Mouse (Mus musculus) MEL (cell line): ENCODE measurements around the gene Hook2. TPM values are rescaled to one million over a fixed set of nuclear protein-coding genes. Genes with fewer than 3 reads are reported as not detected.
A peak's percentile ranks its signal among the peaks of the same experiment; 100 is the strongest.

Experiments used
- DNase-seq: peaks from one replicate; pipeline ENCODE4 v3.0.0; 2011; ENCODE audit warnings: low read depth, low spot score
- H3K27ac ChIP-seq: 2 replicates; pipeline ENCODE4 v1.5.1; 2012; ENCODE audit warnings: low read depth, mild to moderate bottlenecking, control low read depth, low read length, moderate library complexity; ENCODE audit not compliant: control insufficient read depth
- H3K27me3 ChIP-seq, 2 experiments: fragments of 150-350 bp in 1 of 2; sonication (generic) in 1 of 2; 2 replicates each; pipeline ENCODE4 v1.6.1; 2012; ENCODE audit warnings: low read length in 2 of 2, mild to moderate bottlenecking in 2 of 2, improper control_type of control experiment in 1 of 2, moderate library complexity in 1 of 2; ENCODE audit not compliant: insufficient read depth in 2 of 2, control insufficient read depth in 1 of 2
- H3K36me3 ChIP-seq, 2 experiments: 2 replicates each; pipeline ENCODE4 v1.6.1; 2012 to 2014; ENCODE audit warnings: low read length in 2 of 2, improper control_type of control experiment in 1 of 2, inconsistent platforms in 1 of 2, mild to moderate bottlenecking in 1 of 2; ENCODE audit not compliant: insufficient read depth in 2 of 2, control insufficient read depth in 1 of 2
- H3K4me1 ChIP-seq, 2 experiments: fragments of 150-350 bp in 1 of 2; sonication (generic) in 1 of 2; 2 replicates each; pipeline ENCODE4 v1.6.1; 2012; ENCODE audit warnings: low read length in 2 of 2, improper control_type of control experiment in 1 of 2, mild to moderate bottlenecking in 1 of 2; ENCODE audit not compliant: insufficient read depth in 2 of 2, control insufficient read depth in 1 of 2
- H3K4me3 ChIP-seq, 2 experiments: fragments of 150-350 bp in 1 of 2; sonication (generic) in 1 of 2; 2 replicates each; pipeline ENCODE4 v1.5.1; 2012; ENCODE audit warnings: low read depth in 2 of 2, low read length in 2 of 2, mild to moderate bottlenecking in 2 of 2, moderate library complexity in 2 of 2, control low read depth in 1 of 2, improper control_type of control experiment in 1 of 2; ENCODE audit not compliant: control insufficient read depth in 1 of 2, insufficient read depth in 1 of 2
- H3K79me2 ChIP-seq: 2 replicates; pipeline ENCODE4 v1.6.1; 2012; ENCODE audit warnings: mild to moderate bottlenecking, low read length, moderate library complexity; ENCODE audit not compliant: control insufficient read depth, poor library complexity, insufficient read depth
- H3K9ac ChIP-seq: 2 replicates; pipeline ENCODE4 v1.6.1; 2012; ENCODE audit warnings: low read depth, mild to moderate bottlenecking, control low read depth, low read length, moderate library complexity; ENCODE audit not compliant: control insufficient read depth, poor library complexity, severe bottlenecking
- H3K9me3 ChIP-seq: fragments of 150-350 bp; sonication (generic); replicated peaks from 2 replicates; pipeline ENCODE4 v1.6.1; 2012; ENCODE audit warnings: mild to moderate bottlenecking, low read length, improper control_type of control experiment, moderate library complexity; ENCODE audit not compliant: insufficient read depth
- CTCF ChIP-seq, 3 experiments: IDR thresholded peaks in 2 of 3; conservative IDR thresholded peaks in 1 of 3; 2 replicates each; pipeline ENCODE4 v1.5.1; 2011 to 2012; ENCODE audit warnings: low read length in 3 of 3, low read depth in 2 of 3, mild to moderate bottlenecking in 2 of 3, improper control_type of control experiment in 1 of 3, inconsistent platforms in 1 of 3, mixed read lengths in 1 of 3, moderate library complexity in 1 of 3; ENCODE audit not compliant: control insufficient read depth in 1 of 3, insufficient read depth in 1 of 3, poor library complexity in 1 of 3, severe bottlenecking in 1 of 3
- E2F4 ChIP-seq: IDR thresholded peaks from 2 replicates; pipeline ENCODE4 v1.6.1; 2011; ENCODE audit warnings: low read depth, low read length, improper control_type of control experiment, borderline replicate concordance
- ELF1 ChIP-seq: IDR thresholded peaks from 2 replicates; pipeline ENCODE4 v1.6.1; 2014; ENCODE audit warnings: low read depth, mild to moderate bottlenecking, inconsistent platforms, low read length, improper control_type of control experiment, moderate library complexity
- GABPA ChIP-seq: IDR thresholded peaks from 2 replicates; pipeline ENCODE4 v1.6.1; 2012; ENCODE audit warnings: low read depth, mild to moderate bottlenecking, inconsistent platforms, low read length, improper control_type of control experiment, moderate library complexity
- JUND ChIP-seq: IDR thresholded peaks from 2 replicates; pipeline ENCODE4 v1.6.1; 2011; ENCODE audit warnings: low read depth, mild to moderate bottlenecking, improper control_type of control experiment, low read length
- MAFK ChIP-seq: IDR thresholded peaks from 2 replicates; pipeline ENCODE4 v1.6.1; 2011; ENCODE audit warnings: low read depth, mild to moderate bottlenecking, low read length, improper control_type of control experiment, borderline replicate concordance
- MAX ChIP-seq: IDR thresholded peaks from 2 replicates; pipeline ENCODE4 v1.6.1; 2011; ENCODE audit warnings: low read length, improper control_type of control experiment
- MYB ChIP-seq: IDR thresholded peaks from 2 replicates; pipeline ENCODE4 v1.6.1; 2011; ENCODE audit warnings: mild to moderate bottlenecking, low read depth, low read length, improper control_type of control experiment
- MYC ChIP-seq: IDR thresholded peaks from 2 replicates; pipeline ENCODE4 v1.6.1; 2011; ENCODE audit warnings: low read depth, mild to moderate bottlenecking, low read length, improper control_type of control experiment, moderate library complexity
- POLR2A ChIP-seq, 2 experiments: IDR thresholded peaks; 2 replicates each; pipeline ENCODE4 v1.6.1; 2011 to 2012; ENCODE audit warnings: low read length in 2 of 2, mild to moderate bottlenecking in 2 of 2, control low read depth in 1 of 2, improper control_type of control experiment in 1 of 2, low read depth in 1 of 2, moderate library complexity in 1 of 2; ENCODE audit not compliant: control insufficient read depth in 1 of 2, insufficient read depth in 1 of 2, poor library complexity in 1 of 2
- POLR2AphosphoS5 ChIP-seq: IDR thresholded peaks from 2 replicates; pipeline ENCODE4 v1.6.1; 2012; ENCODE audit warnings: low read depth, borderline replicate concordance, mild to moderate bottlenecking, inconsistent platforms, low read length, moderate library complexity, mixed read lengths
- SIN3A ChIP-seq: IDR thresholded peaks from 2 replicates; pipeline ENCODE4 v1.6.1; 2012; ENCODE audit warnings: low read length, improper control_type of control experiment, inconsistent platforms
- TBP ChIP-seq: IDR thresholded peaks from 2 replicates; pipeline ENCODE4 v1.8.0; 2011; ENCODE audit warnings: low read depth, low read length, improper control_type of control experiment
- TCF12 ChIP-seq: IDR thresholded peaks from 2 replicates; pipeline ENCODE4 v1.6.1; 2014; ENCODE audit warnings: low read depth, mild to moderate bottlenecking, inconsistent platforms, low read length, improper control_type of control experiment, moderate library complexity
- USF1 ChIP-seq: IDR thresholded peaks from 2 replicates; pipeline ENCODE4 v1.6.1; 2014; ENCODE audit warnings: low read depth, mild to moderate bottlenecking, inconsistent platforms, low read length, improper control_type of control experiment, moderate library complexity
- USF2 ChIP-seq, 2 experiments: IDR thresholded peaks; 2 replicates each; pipeline ENCODE4 v1.6.1; 2011 to 2012; ENCODE audit warnings: improper control_type of control experiment in 2 of 2, low read length in 2 of 2, borderline replicate concordance in 1 of 2, inconsistent platforms in 1 of 2, low read depth in 1 of 2, mild to moderate bottlenecking in 1 of 2; ENCODE audit not compliant: insufficient read depth in 1 of 2
- ZC3H11A ChIP-seq: IDR thresholded peaks from 2 replicates; pipeline ENCODE4 v1.6.1; 2012; ENCODE audit warnings: low read depth, mild to moderate bottlenecking, inconsistent platforms, low read length, improper control_type of control experiment
- ZMIZ1 ChIP-seq: IDR thresholded peaks from 2 replicates; pipeline ENCODE4 v1.6.1; 2012; ENCODE audit warnings: low read depth, mild to moderate bottlenecking, inconsistent platforms, low read length, improper control_type of control experiment, moderate library complexity
- polyA plus RNA-seq, 2 experiments: library from polyadenylated mRNA; stranded (reverse) in 1 of 2; unstranded in 1 of 2; fragments of >175 nt in 1 of 2; fragments of >200 nt in 1 of 2; gene quantifications; 2 replicates each; pipeline versions ENCODE4 v1.2.1 to v1.2.4; 2012; ENCODE audit warnings: low replicate concordance in 2 of 2, low read depth in 1 of 2; ENCODE audit not compliant: insufficient read length in 2 of 2, insufficient read depth in 1 of 2, missing spikeins in 1 of 2
- total RNA-seq: library from RNA; depleted of rRNA; stranded (reverse); fragments of 300-350 nt; gene quantifications from 2 replicates; pipeline ENCODE4 v1.2.3, GENCODE M21; 2012

Gene Hook2
- total and polyA plus RNA-seq, 3 experiments = 10.5 to 17.5 TPM; not detected in 1

DNA sequence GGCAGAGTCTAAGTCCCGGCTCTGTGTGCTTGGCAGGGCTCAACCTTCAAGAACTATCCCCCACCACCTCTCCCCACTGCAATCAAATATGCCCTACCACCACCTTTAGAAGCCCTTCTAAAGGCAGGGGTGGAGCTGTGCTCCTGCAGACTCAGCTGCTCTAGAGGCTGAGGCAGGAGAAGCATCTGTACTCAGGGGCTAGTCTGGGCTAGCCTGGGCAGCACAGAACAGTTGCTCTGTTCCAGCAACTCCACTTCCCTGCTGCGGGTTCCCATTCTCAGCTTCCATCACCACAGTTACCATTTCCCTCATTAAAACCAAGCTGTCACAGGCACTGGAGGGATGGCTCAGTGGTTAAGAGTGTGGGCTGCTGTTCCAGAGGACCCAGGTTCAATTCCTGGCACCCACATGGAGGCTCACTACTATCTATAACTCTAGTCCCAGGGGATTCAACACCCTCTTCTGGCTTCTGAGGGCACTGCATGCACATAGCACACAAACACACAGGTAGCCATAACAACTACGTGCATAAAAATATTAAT lies 31.2 kb downstream of the Hook2 start:
- Histone ChIP-seq H3K4me3 (no peak overlapping the region), H3K36me3 (peaks cover 0 to 5% of the 10 kb centered on the region in 2 experiments; a peak in 2 of 4 replicates), H3K4me1 (peaks cover 3 to 5% of the 10 kb centered on the region in 2 experiments; a peak in 3 of 4 replicates), H3K9me3 (no peaks in the 10 kb centered on the region), H3K79me2 (peaks cover 18% of the 10 kb centered on the region), H3K27ac (no peak overlapping the region), H3K27me3 (no peaks in the 10 kb centered on the region), H3K9ac (no peak overlapping the region)
- no peak for DNase-seq
- TF ChIP-seq MAFK (no peak), MYB (no peak), CTCF (IDR thresholded peaks at IDR 0.05 in 2 of 3, conservative IDR thresholded peaks at IDR 0.05 in 1 of 3; ENCODE audit: control insufficient read depth in 1 of 3, insufficient read depth in 1 of 3, low read depth in 2 of 3, low read length in 3 of 3, poor library complexity in 1 of 3, severe bottlenecking in 1 of 3) (peak in 2 of 3 experiments; percentile 6 to 15; a peak in 1 of 6 replicates)

DNA sequence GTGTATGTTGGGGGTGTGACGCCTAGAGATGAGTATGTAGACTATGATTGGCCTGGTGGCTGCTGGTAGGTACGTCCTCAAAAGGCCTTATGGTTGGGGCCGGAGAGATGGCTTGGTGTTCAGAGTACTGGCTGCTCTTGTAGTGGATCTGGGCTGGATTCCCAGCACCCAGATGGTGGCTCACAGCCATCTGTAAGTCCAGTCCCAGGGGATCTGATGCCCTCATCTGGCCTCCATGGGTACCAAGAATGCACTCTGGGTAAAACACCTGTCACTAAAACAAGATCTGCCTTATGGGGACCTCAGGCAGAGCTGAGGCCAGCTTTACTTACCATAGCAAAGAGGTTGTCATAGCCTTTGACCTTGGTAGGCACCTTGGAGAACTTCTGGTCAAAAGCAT lies 33.4 kb downstream of the Hook2 start:
- Histone ChIP-seq H3K27me3 (no peaks in the 10 kb centered on the region), H3K4me1 (peaks cover 9 to 14% of the 10 kb centered on the region in 2 experiments; a peak in 3 of 4 replicates), H3K9ac (peak overlapping the region; percentile 90), H3K79me2 (peaks cover 40% of the 10 kb centered on the region), H3K27ac (no peak overlapping the region), H3K9me3 (no peaks in the 10 kb centered on the region), H3K4me3 (peak overlapping the region in 1 of 2 experiments; percentile 91; a peak in 2 of 4 replicates), H3K36me3 (peaks cover 0 to 12% of the 10 kb centered on the region in 2 experiments; a peak in 3 of 4 replicates)
- TF ChIP-seq ELF1 (no peak), JUND (no peak), TCF12 (no peak), MAX (no peak), ZC3H11A (no peak), MYC (no peak), ZMIZ1 (no peak), USF1 (no peak), POLR2A (IDR thresholded peaks at IDR 0.05; ENCODE audit: control insufficient read depth in 1 of 2, insufficient read depth in 1 of 2, low read depth in 1 of 2, low read length in 2 of 2, poor library complexity in 1 of 2) (no peak), POLR2AphosphoS5 (no peak), E2F4 (no peak), SIN3A (no peak), TBP (no peak), GABPA (no peak), USF2 (IDR thresholded peaks at IDR 0.05; ENCODE audit: borderline replicate concordance in 1 of 2, insufficient read depth in 1 of 2, low read depth in 1 of 2, low read length in 2 of 2) (no peak)
- no peak for DNase-seq
